Mouse (Mus musculus) E14TG2a.4 (cell line): Measurements from ENCODE around the gene Arhgap21.

Source experiments
- H3K27me3 ChIP-seq: 2 replicates; pipeline ENCODE4 v1.6.1; 2014; ENCODE audit warnings: low read length, control low read depth; ENCODE audit not compliant: insufficient read depth
- H3K36me3 ChIP-seq: 2 replicates; pipeline ENCODE4 v1.6.1; 2014; ENCODE audit warnings: low read length, control low read depth; ENCODE audit not compliant: insufficient read depth
- H3K4me1 ChIP-seq: replicated peaks from 2 replicates; pipeline ENCODE4 v1.6.1; 2014; ENCODE audit warnings: low read depth, low read length, control low read depth
- H3K4me3 ChIP-seq: replicated peaks from 2 replicates; pipeline ENCODE4 v1.5.1; 2014; ENCODE audit warnings: mild to moderate bottlenecking, low read length
- H3K9me3 ChIP-seq: 2 replicates; pipeline ENCODE4 v1.6.1; 2014; ENCODE audit warnings: low read length, control low read depth
- CTCF ChIP-seq: conservative IDR thresholded peaks from 2 replicates; pipeline ENCODE4 v1.5.1; 2014; ENCODE audit warnings: low read length
- NANOG ChIP-seq: IDR thresholded peaks from 2 replicates; pipeline ENCODE4 v1.6.1; 2014; ENCODE audit warnings: borderline replicate concordance, low read length, mixed read lengths
- POU5F1 ChIP-seq: IDR thresholded peaks from 2 replicates; pipeline ENCODE4 v1.6.1; 2014; ENCODE audit warnings: low read length, borderline replicate concordance

Gene Arhgap21

GRCm38 (mm10) chr2:20968441-20969200 lies at the start of gene Arhgap21:
Arhgap21 (minus strand) TSS chr2:20968881.
- peak within 1 kb of the TSS; percentile 95 for H3K4me3 ChIP-seq
- H3K36me3 ChIP-seq: no peaks in the 10 kb centered on the region
- TF ChIP-seq NANOG (no peak), CTCF (no peak), POU5F1 (no peak)

DNA sequence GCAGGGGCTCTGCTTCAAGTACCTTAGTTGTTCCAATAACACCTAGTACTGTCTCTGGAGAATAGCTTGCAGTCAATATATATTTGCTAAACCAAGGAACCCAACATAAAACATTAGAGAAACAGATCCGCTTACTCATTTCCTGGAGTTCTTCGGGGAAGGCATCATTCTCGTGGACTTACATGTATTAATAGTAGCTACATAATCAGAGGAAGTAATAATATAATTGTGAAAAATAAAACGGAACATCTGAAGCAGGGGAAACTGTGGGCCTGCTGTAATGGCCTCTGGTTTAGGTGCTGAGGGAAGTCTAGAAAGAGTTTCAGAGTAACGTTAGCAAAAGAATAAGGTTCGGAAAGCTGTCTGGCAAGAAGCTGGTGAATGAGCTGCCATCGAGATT lies 47.9 kb upstream of the Arhgap21 start:
- Histone ChIP-seq H3K4me3 (no peak overlapping the region), H3K27me3 (no peaks in the 10 kb centered on the region), H3K4me1 (no peaks in the 10 kb centered on the region), H3K9me3 (no peaks in the 10 kb centered on the region), H3K36me3 (no peaks in the 10 kb centered on the region)
- TF ChIP-seq CTCF (no peak), NANOG (no peak), POU5F1 (no peak)

More at GRCm38 (mm10) chr2:20968441-20969200, at the start of gene Arhgap21:
- H3K4me1 ChIP-seq: peaks cover 46% of the 10 kb centered on the region
- no peaks in the 10 kb centered on the region for H3K27me3 ChIP-seq
- H3K9me3 ChIP-seq: no peaks in the 10 kb centered on the region

GRCm38 (mm10) chr2:21010806-21011397 lies 42.2 kb upstream of the Arhgap21 start:
- Histone ChIP-seq H3K27me3 (peaks cover 6% of the 10 kb centered on the region), H3K9me3 (no peaks in the 10 kb centered on the region), H3K36me3 (no peaks in the 10 kb centered on the region), H3K4me3 (no peak overlapping the region), H3K4me1 (peaks cover 21% of the 10 kb centered on the region)
- TF ChIP-seq CTCF: no peak

- Histone ChIP-seq H3K36me3 (no peaks in the 10 kb centered on the region), H3K4me1 (peaks cover 21% of the 10 kb centered on the region), H3K9me3 (no peaks in the 10 kb centered on the region), H3K4me3 (no peak overlapping the region), H3K27me3 (peaks cover 6% of the 10 kb centered on the region)
- TF ChIP-seq POU5F1: no peak
- no peak for TF ChIP-seq NANOG
- TF ChIP-seq CTCF: no peak
Observed at GRCm38 (mm10) chr2:21010219-21010618, 41.5 kb upstream of the Arhgap21 start.

DNA sequence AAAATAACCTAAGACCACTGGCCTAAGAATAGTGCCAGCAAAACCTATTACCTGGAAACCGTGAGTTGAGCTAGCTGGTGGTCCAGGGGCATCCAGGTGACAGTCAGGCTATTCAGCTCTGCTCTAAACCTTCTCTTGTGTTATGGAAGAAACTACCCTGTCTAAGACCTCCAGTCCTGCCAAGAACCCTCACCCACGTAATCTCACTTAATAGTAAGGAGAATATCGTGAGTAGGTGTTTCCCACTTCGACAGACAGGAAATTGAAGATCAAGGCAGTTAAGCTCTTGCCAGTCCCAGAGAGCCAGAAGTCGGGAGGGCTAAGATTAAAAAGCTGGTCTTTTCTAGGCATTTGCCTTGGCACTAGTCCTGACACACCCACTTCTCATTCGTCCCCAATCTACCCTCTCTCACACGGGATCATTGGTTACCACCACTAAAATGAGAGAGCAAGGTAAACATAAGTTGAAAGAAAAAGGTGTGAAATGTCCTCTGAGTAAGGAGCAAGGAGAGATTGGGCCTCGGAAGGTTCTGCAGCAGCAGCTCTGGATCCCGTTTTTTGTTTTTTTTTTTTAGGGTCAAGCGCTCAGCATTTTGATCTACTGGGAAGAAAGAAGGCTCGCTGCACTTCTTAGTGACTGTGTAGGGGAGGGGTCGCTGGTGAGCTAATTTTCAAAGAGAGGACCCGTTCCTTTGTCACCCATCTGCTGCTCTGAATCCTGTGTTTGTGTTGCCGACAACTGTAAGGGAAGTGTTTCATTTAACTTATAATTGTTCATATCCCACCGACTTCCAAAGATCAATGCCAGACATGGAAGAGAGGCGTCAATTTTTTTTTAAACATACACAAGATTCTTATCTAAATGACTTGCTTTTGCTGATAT lies 40.8 kb upstream of the Arhgap21 start:
- peaks cover 6% of the 10 kb centered on the region for H3K27me3 ChIP-seq
- no peaks in the 10 kb centered on the region for H3K9me3 ChIP-seq
- H3K36me3 ChIP-seq: no peaks in the 10 kb centered on the region
- peaks cover 21% of the 10 kb centered on the region for H3K4me1 ChIP-seq
- no peak for TF ChIP-seq NANOG
- H3K4me3 ChIP-seq: no peak overlapping the region

DNA sequence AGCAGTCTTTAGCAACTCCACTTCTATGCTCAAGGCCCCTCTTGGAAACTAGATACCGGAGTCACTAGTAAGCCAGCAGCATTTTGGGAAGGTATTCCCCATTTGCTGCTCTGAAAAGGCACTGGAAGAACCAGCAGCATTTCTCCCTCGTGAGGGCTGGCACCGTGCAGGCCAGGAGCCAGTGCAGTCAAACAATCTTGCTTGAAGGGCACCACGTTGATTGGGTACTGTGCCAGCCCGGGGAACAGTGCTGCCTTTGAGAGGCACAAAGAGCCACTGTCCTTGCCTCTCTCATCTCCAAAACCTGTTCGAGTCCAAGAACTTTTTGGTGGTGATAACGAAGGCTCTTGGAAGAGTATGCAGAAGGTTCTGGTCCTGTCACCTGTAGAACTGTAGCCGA lies 33.9 kb upstream of the Arhgap21 start:
- TF ChIP-seq NANOG: no peak
- TF ChIP-seq POU5F1: no peak
- no peak for TF ChIP-seq CTCF
- Histone ChIP-seq H3K9me3 (no peaks in the 10 kb centered on the region), H3K4me3 (no peak overlapping the region), H3K36me3 (no peaks in the 10 kb centered on the region), H3K27me3 (no peaks in the 10 kb centered on the region), H3K4me1 (no peaks in the 10 kb centered on the region)

DNA sequence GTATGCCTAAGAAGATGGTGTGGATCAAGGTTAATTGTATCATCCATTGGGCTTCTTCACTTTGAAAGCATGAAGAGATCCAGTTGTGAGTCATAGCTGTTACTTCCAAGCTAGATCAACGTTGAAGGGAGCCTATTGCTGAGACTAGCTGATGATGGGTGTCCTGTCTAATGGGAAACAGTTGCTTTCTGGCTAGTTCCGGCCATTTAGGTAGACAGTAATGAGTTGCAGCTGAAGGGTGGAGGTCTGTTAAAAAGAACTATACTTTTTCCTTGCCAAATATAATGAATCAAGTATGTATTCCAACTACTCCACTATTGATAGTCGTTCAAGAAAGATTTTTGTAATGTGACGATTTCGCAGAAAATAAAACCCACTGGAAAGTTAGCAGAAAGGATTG lies 32.5 kb upstream of the Arhgap21 start:
- H3K4me1 ChIP-seq: no peaks in the 10 kb centered on the region
- no peak for TF ChIP-seq POU5F1
- no peaks in the 10 kb centered on the region for H3K9me3 ChIP-seq
- no peaks in the 10 kb centered on the region for H3K36me3 ChIP-seq
- H3K4me3 ChIP-seq: no peak overlapping the region
- H3K27me3 ChIP-seq: no peaks in the 10 kb centered on the region

- TF ChIP-seq NANOG (no peak), POU5F1 (no peak), CTCF (no peak)
- Histone ChIP-seq H3K27me3 (no peaks in the 10 kb centered on the region), H3K4me1 (no peaks in the 10 kb centered on the region), H3K9me3 (peaks cover 40% of the 10 kb centered on the region), H3K36me3 (no peaks in the 10 kb centered on the region), H3K4me3 (no peak overlapping the region)
Observed at GRCm38 (mm10) chr2:20995547-20995946, 26.9 kb upstream of the Arhgap21 start.
